Mouse (Mus musculus) liver, adult 2 months (tissue): ENCODE data around the gene Clec1b.

Source experiments
- CTCF ChIP-seq: fragments of 200-500 bp; IDR thresholded peaks from 2 replicates; pipeline ENCODE4 v1.5.1; 2011; ENCODE audit warnings: low read depth, low read length, control low read depth
- POLR2A ChIP-seq: fragments of 200-500 bp; IDR thresholded peaks from 2 replicates; pipeline ENCODE4 v1.6.1; 2011; ENCODE audit warnings: low read length, control low read depth; ENCODE audit not compliant: insufficient read depth; ENCODE audit errors: extremely low read depth

DNA sequence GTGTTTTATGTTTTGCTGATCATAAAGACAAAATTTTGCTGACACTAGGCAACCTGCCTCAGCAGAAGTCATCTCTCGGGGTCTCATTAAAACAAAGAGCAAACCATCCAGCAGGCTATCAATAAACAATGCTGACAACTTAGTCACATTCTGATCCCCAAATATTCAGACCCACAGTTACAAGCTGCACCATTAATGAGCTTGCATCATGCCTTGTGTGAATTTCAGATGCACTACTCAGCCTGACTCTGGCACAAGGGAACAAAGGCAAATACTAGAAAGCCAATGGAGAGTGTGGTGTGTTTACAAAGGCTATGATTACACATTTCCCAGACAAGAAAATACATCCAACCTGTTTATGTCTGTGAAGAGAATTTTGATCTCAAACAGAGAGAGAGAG, 17.1 kb downstream of the Clec1b start:
- TF ChIP-seq CTCF (no peak), POLR2A (no peak)
